Mouse (Mus musculus) limb, embryonic 10.5 days (tissue): Measurements from ENCODE around the gene Atxn10. TPM values are rescaled to one million over a fixed set of nuclear protein-coding genes. Genes with fewer than 3 reads are reported as not detected.

ENCODE experiments used
- DNase-seq: peaks from one replicate; pipeline ENCODE4 v3.0.0-alpha.2; 2017; ENCODE audit warnings: low spot score
- H3K27ac ChIP-seq: fragments of 300-500 bp; sonication (generic); 2 replicates; pipeline ENCODE4 v1.5.1; 2016; ENCODE audit warnings: mild to moderate bottlenecking
- H3K27me3 ChIP-seq: fragments of 300-500 bp; sonication (generic); 2 replicates; pipeline ENCODE4 v1.6.1; 2016; ENCODE audit warnings: low read depth, mild to moderate bottlenecking; ENCODE audit not compliant: poor library complexity, severe bottlenecking
- H3K36me3 ChIP-seq: fragments of 300-500 bp; sonication (generic); 2 replicates; pipeline ENCODE4 v1.6.1; 2016; ENCODE audit warnings: mild to moderate bottlenecking, moderate library complexity
- H3K4me1 ChIP-seq: fragments of 300-500 bp; sonication (generic); 2 replicates; pipeline ENCODE4 v1.6.1; 2016
- H3K4me3 ChIP-seq: fragments of 300-500 bp; sonication (generic); 2 replicates; pipeline ENCODE4 v1.5.1; 2016; ENCODE audit warnings: mild to moderate bottlenecking, moderate library complexity
- H3K9me3 ChIP-seq: fragments of 300-500 bp; sonication (generic); replicated peaks from 2 replicates; pipeline ENCODE4 v1.6.1; 2016; ENCODE audit warnings: mild to moderate bottlenecking
- WGBS: fragments of 180-500 bp; shearing (Covaris S2); methylation state at CpG from one replicate; pipeline ENCODE4 v1.1.7; 2016; 5-methylcytosine and 5-hydroxymethylcytosine counted together
- polyA plus RNA-seq: library from polyadenylated mRNA; unstranded; fragments of >200 nt; fragmentation: Nextera tagmentation; extraction: Ambion mirVana; gene quantifications from 2 replicates; pipeline ENCODE4 v1.2.1, GENCODE M21; 2016

Atxn10 gene
- polyA plus RNA-seq = 284 and 311 TPM in 2 replicates

DNA sequence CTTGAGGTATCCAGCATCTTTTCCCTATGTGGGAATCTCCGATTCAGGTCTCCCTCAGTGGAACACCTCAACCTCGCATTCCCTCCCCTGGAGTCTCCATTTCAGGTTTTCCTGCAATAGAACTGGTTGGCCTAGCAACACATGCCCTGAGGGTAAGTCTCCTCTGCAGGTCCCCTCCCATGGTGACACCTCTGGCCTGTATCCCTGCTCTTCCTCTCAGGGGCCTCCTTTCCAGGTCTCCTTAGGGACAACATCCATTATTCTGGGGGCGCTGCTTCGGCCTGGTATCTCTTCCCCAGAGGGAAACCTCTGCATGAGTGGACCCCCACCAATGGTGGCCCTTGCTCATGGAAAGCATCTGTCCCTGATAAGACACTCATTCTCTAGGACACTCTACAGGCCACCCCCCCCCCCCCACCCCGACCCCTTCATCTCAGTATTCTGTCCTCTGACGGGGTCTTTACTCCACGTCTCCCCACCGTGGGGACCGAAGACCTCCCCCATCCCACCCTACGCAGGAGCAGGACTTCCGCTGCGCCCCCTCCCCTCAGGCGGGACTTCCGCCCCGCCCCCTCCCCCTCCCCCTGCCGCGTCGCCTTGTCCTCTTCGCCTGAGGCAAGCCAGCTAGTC is at the start of gene Atxn10:
Gene Atxn10 (plus strand): TSS at position 575 of the 630 bp plus-strand sequence.
- H3K27me3 ChIP-seq = no peaks in the 10 kb centered on the region
- peak within 1 kb of the TSS; percentile 86 for H3K4me3 ChIP-seq
- H3K4me1 ChIP-seq = peaks cover 14% of the 10 kb centered on the region
- DNase-seq = no peak
- 10% methylated on average over 19 of the region's 19 CpGs for WGBS
- H3K27ac ChIP-seq = peak within 1 kb of the TSS; percentile 94
- no peaks in the 10 kb centered on the region for H3K9me3 ChIP-seq
- 0 out of 2 replicates have a peak, but pooled peaks cover 3% of the 10 kb centered on the region for H3K36me3 ChIP-seq

DNA sequence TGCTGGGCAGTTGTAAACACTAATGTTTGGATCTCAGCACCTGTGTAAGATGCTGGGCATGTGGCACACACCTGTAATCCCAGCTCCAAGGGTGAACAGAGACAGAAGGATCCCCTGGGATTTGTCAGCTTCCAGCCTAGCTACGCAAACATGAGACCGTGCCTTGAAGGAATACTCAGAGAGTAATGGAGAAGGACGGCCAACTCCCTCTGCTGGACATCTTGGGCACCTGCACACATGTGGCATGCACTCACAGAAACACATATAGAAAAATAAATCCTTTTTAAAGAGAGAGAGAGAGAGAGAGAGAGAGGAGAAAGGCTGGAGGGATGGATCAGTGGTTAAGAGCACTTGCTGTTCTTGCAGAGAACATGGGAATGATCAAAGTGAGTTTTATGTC is 41.4 kb upstream of the Atxn10 start:
- Histone ChIP-seq H3K4me1 (peaks cover 25% of the 10 kb centered on the region), H3K27ac (no peak overlapping the region), H3K36me3 (no peaks in the 10 kb centered on the region), H3K27me3 (no peaks in the 10 kb centered on the region), H3K4me3 (no peak overlapping the region), H3K9me3 (no peaks in the 10 kb centered on the region)
- no peak for DNase-seq
- 84% methylated on average over 3 of the region's 3 CpGs for WGBS

DNA sequence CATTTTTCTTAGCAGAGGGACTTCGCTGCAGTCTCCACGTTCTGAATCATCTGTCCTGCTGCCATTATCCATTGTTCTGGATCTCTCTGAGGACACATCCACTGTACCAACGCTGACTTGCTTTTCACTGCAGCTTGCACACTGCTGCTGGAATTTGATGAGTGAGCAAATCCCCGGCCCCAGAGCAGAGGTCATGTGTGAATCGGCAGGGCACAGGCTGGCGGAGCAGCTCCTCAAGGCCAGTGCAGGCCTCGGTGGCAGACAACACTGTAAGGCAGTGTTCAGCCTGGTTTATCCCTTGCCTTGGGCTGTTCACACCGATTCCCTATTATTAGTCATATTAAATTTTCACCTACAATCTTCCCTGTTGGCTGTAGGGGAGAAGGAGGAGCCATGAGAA is 40.5 kb upstream of the Atxn10 start:
- DNase-seq = no peak
- Histone ChIP-seq H3K36me3 (no peaks in the 10 kb centered on the region), H3K27ac (no peak overlapping the region), H3K27me3 (no peaks in the 10 kb centered on the region), H3K4me1 (peaks cover 25% of the 10 kb centered on the region), H3K4me3 (no peak overlapping the region), H3K9me3 (no peaks in the 10 kb centered on the region)
- WGBS = 81% methylated on average over 8 of the region's 8 CpGs

DNA sequence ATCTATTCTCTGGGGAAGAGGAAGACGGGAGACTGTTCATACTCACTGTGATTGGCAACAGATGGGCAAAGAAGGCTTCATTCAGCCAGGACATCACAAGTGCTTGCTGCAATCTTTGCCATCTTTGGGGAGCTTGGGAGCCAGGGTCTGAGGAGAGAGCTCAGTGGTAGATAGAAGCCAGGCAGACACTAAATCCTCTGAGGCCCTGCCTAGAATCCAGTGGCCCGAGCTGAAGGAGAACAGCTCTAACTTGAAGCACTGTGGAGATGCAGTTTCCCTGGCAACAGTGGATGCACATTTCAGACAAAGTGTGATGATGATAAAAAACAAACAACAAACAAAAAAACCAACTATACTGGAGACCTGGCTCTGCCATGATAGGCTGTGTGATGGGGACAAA is 40.1 kb upstream of the Atxn10 start:
- Histone ChIP-seq H3K27ac (no peak overlapping the region), H3K27me3 (no peaks in the 10 kb centered on the region), H3K36me3 (no peaks in the 10 kb centered on the region), H3K4me1 (peaks cover 25% of the 10 kb centered on the region), H3K4me3 (no peak overlapping the region), H3K9me3 (no peaks in the 10 kb centered on the region)
- no peak for DNase-seq
- WGBS = 65% methylated on average over 2 of the region's 2 CpGs

DNA sequence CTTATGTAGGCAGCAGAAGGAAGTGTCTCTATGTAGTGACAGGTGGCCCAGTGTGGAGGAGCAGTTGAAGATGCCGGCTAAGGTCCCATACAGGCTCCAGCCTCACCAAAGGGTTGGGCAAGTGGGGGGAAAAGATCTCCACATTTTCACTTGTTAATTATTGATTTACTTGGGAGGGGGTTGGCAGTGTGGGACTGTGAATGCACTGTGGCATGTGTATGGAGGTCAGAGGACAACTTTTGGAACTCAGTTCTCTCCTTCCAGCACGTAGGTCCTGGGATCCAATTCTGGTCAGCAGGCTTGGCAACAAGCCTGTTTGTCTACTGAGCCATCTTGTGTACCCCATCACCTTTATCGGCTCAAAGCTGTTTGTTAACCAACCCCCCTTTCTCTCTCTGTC is 39.5 kb upstream of the Atxn10 start:
- WGBS = 83% methylated on average over 3 of the region's 3 CpGs
- peaks cover 25% of the 10 kb centered on the region for H3K4me1 ChIP-seq
- DNase-seq = no peak
- no peak overlapping the region for H3K4me3 ChIP-seq
- H3K9me3 ChIP-seq = no peaks in the 10 kb centered on the region
- no peak overlapping the region for H3K27ac ChIP-seq
- no peaks in the 10 kb centered on the region for H3K27me3 ChIP-seq
- no peaks in the 10 kb centered on the region for H3K36me3 ChIP-seq

DNA sequence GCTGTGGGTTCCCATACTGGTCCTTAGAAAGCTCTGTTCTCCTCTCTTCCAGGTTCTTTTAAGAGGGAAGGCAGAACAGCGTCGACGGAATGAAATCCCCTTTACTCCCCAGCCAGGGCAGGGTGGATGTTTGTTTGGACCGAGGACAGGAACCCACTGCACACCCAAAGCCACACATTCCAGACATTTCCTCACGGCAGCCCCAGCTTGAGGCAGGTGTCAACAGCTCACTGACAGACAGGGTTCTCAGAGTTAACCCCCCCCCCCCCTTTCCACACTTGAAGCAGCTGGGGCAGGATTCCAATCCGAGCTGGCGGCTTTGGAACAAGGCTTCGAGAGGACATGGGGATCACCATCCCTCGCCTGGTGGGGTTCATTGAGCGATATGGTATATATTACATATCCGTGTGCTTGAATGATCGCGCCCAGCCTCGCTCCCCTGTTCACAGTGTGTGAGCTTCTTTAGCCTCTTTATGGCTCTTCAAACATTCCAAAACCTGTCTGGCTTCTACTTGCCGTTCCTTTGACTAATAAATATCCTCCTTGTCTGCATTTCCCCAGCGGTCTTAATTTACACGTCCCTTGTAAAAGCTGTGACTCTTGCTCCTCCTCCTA is 37.8 kb upstream of the Atxn10 start:
- 55% methylated on average over 17 of the region's 17 CpGs for WGBS
- Histone ChIP-seq H3K9me3 (no peaks in the 10 kb centered on the region), H3K36me3 (no peaks in the 10 kb centered on the region), H3K27ac (0 out of 2 replicates have a peak overlapping the region, but pooled peaks have one; percentile 12), H3K4me1 (peaks cover 25% of the 10 kb centered on the region), H3K4me3 (no peak overlapping the region), H3K27me3 (no peaks in the 10 kb centered on the region)
- DNase-seq = no peak

DNA sequence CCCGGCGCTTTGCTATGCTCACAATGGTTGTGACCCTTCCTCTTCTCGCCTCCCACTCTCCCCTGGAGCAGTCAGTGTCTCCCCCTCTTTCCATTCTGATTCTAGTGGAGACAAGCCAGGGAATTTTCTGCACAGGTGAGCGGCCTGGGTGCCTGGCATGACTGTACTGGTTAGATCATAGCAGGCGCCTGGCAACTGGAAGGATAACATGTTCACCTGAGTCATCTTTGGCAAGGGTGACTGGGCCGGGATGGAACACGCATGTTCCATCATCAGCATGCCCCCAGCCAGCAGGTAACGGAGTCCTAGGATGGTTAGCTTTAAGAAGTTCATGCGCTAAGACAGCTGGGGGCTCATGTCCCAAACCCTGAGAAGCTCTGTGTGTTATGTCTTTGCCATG is 37.1 kb upstream of the Atxn10 start:
- Histone ChIP-seq H3K4me1 (peaks cover 25% of the 10 kb centered on the region), H3K9me3 (no peaks in the 10 kb centered on the region), H3K4me3 (no peak overlapping the region), H3K36me3 (no peaks in the 10 kb centered on the region), H3K27ac (no peak overlapping the region), H3K27me3 (no peaks in the 10 kb centered on the region)
- no peak for DNase-seq
- 89% methylated on average over 9 of the region's 9 CpGs for WGBS

DNA sequence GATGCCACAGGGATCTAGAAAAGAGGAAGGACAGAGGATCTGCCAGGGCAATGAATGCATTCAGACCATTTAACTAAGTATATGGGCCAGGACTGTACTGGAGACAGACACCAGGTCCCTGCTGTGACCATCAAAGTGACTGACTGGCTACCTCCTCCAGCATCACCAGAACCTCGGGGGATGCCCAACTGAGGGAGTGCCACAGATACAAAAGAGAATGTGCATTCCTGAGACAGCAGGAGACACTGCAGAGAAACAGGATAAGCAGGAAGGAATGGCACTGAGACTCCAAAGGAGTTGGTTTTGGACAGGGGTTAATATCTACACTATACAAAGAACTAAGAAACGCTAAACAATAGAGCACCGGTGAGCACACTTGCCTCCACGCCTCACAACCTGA is 32.8 kb upstream of the Atxn10 start:
- no peak for DNase-seq
- 85% methylated on average over 4 of the region's 4 CpGs for WGBS

DNA sequence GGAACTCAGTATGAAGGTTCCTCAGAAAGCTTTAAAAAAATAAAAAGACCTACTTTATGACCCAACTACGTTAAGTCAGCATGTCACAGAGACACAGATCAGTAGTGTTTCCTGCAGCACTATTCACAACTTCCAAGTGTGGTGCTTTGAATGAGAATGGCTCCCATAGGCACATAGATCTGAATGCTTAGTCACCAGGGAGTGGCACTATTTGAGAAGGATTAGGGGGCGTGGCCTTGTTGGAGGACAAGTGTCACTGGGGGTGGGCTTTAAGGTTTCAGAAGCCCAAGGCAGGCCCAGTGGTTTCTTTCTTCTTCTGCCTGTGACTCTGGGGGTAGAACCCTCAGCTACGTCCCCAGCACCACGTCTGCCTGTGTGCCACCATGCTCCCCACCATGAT is 32.1 kb upstream of the Atxn10 start:
- WGBS = 86% methylated on average over 4 of the region's 4 CpGs
- peaks cover 9% of the 10 kb centered on the region for H3K4me1 ChIP-seq
- H3K27ac ChIP-seq = no peak overlapping the region
- H3K9me3 ChIP-seq = no peaks in the 10 kb centered on the region
- H3K36me3 ChIP-seq = no peaks in the 10 kb centered on the region
- H3K27me3 ChIP-seq = no peaks in the 10 kb centered on the region
- DNase-seq = no peak
- H3K4me3 ChIP-seq = no peak overlapping the region

More for the DNA sequence above, 32.8 kb upstream of the Atxn10 start:
- no peaks in the 10 kb centered on the region for H3K9me3 ChIP-seq
- no peaks in the 10 kb centered on the region for H3K27me3 ChIP-seq
- no peaks in the 10 kb centered on the region for H3K36me3 ChIP-seq
- peaks cover 17% of the 10 kb centered on the region for H3K4me1 ChIP-seq
- H3K27ac ChIP-seq = no peak overlapping the region
- no peak overlapping the region for H3K4me3 ChIP-seq

DNA sequence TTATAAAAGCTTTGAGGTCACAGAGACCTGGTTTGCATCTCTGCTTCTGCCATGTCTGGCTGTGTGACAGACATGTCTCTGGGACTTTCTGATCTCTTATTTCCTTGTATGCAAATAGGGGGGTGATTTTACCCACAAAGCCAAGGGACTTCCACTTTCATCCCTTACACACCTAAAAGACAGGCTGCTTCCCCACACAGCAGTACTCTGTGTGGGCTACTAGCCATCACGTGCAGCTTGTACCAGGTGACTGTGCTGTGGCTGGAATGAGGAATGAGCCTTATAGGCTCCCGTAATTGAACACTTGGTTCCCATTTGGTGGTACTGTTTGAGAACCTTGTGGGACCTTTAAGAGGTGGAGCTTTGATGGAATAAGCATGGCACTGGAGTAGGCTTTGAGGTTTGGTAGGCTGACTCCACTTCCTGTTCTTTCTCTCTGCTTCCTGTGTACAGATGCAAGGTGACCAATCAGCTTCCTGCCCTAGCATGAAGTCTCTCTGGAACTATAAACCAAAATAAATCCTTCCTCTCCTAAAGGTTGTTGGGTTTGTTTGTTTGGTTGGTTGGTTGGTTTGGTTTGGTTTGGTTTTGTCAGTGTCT is 28.9 kb upstream of the Atxn10 start:
- no peak overlapping the region for H3K4me3 ChIP-seq
- DNase-seq = no peak

DNA sequence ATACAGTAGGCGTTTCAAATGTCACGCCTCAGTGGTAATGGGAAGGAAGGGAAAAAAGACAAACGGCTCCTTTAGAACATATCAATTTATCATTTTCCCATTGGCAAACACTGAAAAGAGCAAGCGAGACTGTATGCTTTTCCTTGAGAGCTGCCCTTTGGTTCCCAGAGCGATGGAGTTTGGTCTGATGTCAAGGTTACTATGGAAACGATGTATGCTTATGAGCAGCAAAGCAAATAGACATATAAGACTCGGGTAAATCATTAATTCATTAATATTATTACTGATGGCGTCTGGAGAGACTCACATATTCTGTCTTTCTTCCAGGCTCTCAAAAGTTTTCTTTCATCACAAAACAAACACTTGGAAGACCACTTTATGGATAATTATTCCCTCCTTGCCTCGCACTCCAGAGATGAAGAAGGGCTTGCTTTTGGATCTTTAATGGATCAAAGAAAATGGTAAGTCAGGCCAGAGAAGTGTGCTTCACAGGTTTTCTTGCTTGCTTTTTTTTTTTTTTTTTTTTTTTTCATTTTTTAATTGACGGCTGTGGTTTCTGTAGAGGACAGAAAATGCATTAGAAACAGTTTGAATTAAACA is 24.9 kb upstream of the Atxn10 start:
- no peak for DNase-seq
- 83% methylated on average over 10 of the region's 10 CpGs for WGBS
- Histone ChIP-seq H3K27ac (no peak overlapping the region), H3K4me3 (no peak overlapping the region), H3K9me3 (no peaks in the 10 kb centered on the region), H3K27me3 (0 out of 2 replicates have a peak, but pooled peaks cover 17% of the 10 kb centered on the region), H3K4me1 (peaks cover 4% of the 10 kb centered on the region), H3K36me3 (no peaks in the 10 kb centered on the region)

More for the DNA sequence above, 28.9 kb upstream of the Atxn10 start:
- peaks cover 8% of the 10 kb centered on the region for H3K4me1 ChIP-seq
- H3K36me3 ChIP-seq = no peaks in the 10 kb centered on the region
- no peaks in the 10 kb centered on the region for H3K27me3 ChIP-seq
- H3K27ac ChIP-seq = no peak overlapping the region
- 89% methylated on average over 2 of the region's 2 CpGs for WGBS
- no peaks in the 10 kb centered on the region for H3K9me3 ChIP-seq

DNA sequence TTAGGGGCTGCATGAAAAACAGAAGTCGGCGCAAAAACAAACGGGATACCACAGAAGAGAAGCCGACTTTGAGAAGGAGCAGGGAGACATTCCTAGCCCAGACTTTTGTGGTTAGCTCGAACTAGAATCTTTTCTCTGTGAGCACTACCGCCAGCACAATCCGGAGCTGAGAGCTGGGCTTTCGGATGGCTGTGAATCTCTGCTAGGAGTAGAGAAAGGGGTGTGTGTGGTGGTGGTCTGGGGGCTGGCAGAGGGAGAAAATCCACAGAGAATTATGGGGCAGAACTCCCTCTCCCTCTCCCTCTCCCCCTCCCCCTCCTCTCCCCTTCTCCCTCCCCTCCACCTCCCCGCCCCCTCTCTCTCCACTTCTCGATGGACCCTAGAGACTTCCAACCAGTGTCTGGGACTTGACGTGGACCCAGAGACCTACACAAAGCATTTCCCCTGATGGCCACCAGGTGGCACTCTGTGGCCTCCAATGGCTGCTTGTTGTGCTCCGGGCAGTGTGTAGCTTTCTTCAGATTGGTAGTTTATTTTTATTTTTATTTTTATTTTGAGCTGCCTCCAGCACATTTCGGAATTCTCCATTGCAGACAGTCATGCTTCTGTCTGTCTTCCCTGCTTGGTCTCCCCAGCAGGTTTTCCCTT is 20.5 kb upstream of the Atxn10 start:
- no peak overlapping the region for H3K27ac ChIP-seq
- H3K4me1 ChIP-seq = no peaks in the 10 kb centered on the region
- DNase-seq = peak; percentile 82
- H3K4me3 ChIP-seq = no peak overlapping the region
- H3K36me3 ChIP-seq = no peaks in the 10 kb centered on the region
- no peaks in the 10 kb centered on the region for H3K9me3 ChIP-seq
- WGBS = 50% methylated on average over 12 of the region's 13 CpGs
- peaks cover 38% of the 10 kb centered on the region; the same call in 1 of the 2 replicates for H3K27me3 ChIP-seq
